Mouse (Mus musculus) testis, adult 2 months (tissue): ENCODE measurements at regions not wholly inside any gene's neighbourhood (a gene's known extent, or its start where the extent isn't known, plus 50 kb on each side); places are given as distances from the start of the nearest gene placed in this dataset.

Experiments
- CTCF ChIP-seq: fragments of 200-500 bp; IDR thresholded peaks from 2 replicates; pipeline ENCODE4 v1.5.1; 2012; ENCODE audit warnings: low read depth, mild to moderate bottlenecking, inconsistent platforms, low read length, moderate library complexity; ENCODE audit not compliant: control insufficient read depth, insufficient read depth, insufficient replicate concordance
- POLR2A ChIP-seq: fragments of 200-500 bp; IDR thresholded peaks from 2 replicates; pipeline ENCODE4 v1.6.1; 2012; ENCODE audit warnings: low read depth, mild to moderate bottlenecking, inconsistent platforms, low read length, moderate library complexity; ENCODE audit not compliant: control insufficient read depth

DNA sequence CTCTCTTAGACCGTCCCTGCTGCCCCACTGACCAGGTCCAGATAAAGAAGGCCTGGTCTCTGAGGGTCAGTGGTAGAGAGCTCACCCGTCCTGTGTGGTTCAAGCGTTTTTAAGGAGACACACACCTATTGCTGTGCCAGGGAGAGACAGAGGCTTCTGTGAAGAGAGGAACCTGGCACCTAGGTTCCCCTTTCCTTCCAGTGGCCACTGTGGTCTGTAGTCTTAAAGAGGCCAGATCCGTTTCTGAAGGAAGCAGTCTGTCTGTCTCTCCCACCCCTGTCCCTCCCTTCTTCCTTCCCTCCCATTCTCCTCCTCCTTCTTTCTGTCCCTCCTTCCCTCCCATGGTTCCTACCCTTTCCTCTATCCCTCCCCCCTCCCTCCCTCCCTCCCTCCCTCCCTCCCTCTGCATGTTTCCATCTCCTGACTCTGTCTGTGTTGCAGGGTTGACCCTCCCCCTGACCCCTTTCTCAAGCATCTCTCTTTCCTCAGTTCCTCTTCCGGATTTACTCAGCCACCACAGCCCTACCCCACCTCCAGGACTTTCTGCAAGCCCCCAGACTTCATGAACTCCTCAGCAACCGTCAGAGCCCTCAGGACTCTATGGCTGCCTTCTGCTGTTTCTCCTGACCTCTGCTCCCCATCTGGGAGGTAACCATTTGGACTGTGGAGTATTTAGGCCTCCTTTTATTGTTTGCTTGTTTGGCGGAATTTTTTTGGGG lies 100.1 kb upstream of the Ubl3 start:
- TF ChIP-seq CTCF (no peak), POLR2A (no peak)
